Mouse (Mus musculus) heart, embryonic 11.5 days (tissue): ENCODE data around the gene Gstp3. TPM values are rescaled to one million over a fixed set of nuclear protein-coding genes. Genes with fewer than 3 reads are reported as not detected.

ENCODE experiments used
- ATAC-seq: fragments of 200-750 bp; cut with Nextera tagmentation; replicated peaks from 2 replicates; pipeline ENCODE4 v1.8.0; 2017; ENCODE audit warnings: moderate library complexity; ENCODE audit not compliant: insufficient number of reproducible peaks, low FRiP score, low TSS enrichment
- H3K27ac ChIP-seq: fragments of 300-500 bp; sonication (generic); 2 replicates; pipeline ENCODE4 v1.5.1; 2014; ENCODE audit warnings: mild to moderate bottlenecking, low read depth, low read length
- H3K27me3 ChIP-seq: fragments of 300-500 bp; sonication (generic); 2 replicates; pipeline ENCODE4 v1.6.1; 2014; ENCODE audit warnings: mild to moderate bottlenecking, low read length, mixed read lengths; ENCODE audit not compliant: control insufficient read depth, insufficient read depth
- H3K36me3 ChIP-seq: fragments of 300-500 bp; sonication (generic); 2 replicates; pipeline ENCODE4 v1.6.1; 2014; ENCODE audit warnings: mild to moderate bottlenecking, low read length, moderate library complexity, mixed read lengths; ENCODE audit not compliant: control insufficient read depth, insufficient read depth
- H3K4me1 ChIP-seq: fragments of 300-500 bp; sonication (generic); 2 replicates; pipeline ENCODE4 v1.6.1; 2014; ENCODE audit warnings: low read length; ENCODE audit not compliant: control insufficient read depth, insufficient read depth
- H3K4me2 ChIP-seq: fragments of 300-500 bp; sonication (generic); 2 replicates; pipeline ENCODE4 v1.6.1; 2014; ENCODE audit warnings: mild to moderate bottlenecking, moderate library complexity
- H3K4me3 ChIP-seq: fragments of 300-500 bp; sonication (generic); 2 replicates; pipeline ENCODE4 v1.5.1; 2014; ENCODE audit warnings: low read depth, low read length
- H3K9ac ChIP-seq: fragments of 300-500 bp; sonication (generic); 2 replicates; pipeline ENCODE4 v1.6.1; 2014; ENCODE audit warnings: mild to moderate bottlenecking, low read depth, low read length, moderate library complexity
- H3K9me3 ChIP-seq: fragments of 300-500 bp; sonication (generic); replicated peaks from 2 replicates; pipeline ENCODE4 v1.6.1; 2016; ENCODE audit warnings: low read length; ENCODE audit not compliant: control insufficient read depth
- WGBS: fragments of 180-500 bp; shearing (Covaris S2); extraction: QIAGEN DNeasy Blood & Tissue Kit; methylation state at CpG from one replicate; pipeline ENCODE4 v1.1.7; 2014; ENCODE audit not compliant: insufficient replicate concordance; 5-methylcytosine and 5-hydroxymethylcytosine counted together
- polyA plus RNA-seq: library from polyadenylated mRNA; unstranded; fragments of >200 nt; fragmentation: Nextera tagmentation; extraction: Ambion mirVana; gene quantifications from 2 replicates; pipeline ENCODE4 v1.2.1, GENCODE M21; 2014

Gstp3 gene
- polyA plus RNA-seq, 1 experiment from 2014 or later = 0.49 TPM

DNA sequence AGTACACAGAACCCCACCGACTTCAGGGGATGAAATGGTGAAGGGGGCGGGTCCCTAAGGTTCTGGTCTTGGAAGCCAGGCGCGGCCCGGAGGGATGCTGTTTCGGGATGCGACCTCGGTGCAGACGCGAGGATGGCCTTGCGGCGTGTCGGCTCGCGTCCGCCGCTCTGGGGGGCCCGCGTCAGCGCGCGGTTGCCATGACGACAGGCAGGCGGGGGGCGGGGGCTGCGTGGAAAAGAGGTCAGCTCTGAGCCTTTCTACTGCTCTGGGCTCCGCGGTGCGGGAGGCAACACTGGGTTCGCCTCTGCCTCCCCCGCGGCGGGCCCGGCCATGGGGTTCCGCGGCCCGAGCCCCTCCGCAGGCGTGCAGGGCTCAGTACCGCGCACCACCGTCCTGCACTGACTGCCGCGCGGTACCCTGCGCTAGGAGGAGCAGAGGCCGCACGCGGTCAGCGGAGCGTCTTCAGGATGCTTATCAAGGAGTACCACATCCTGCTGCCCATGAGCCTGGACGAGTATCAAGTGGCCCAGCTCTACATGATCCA is 41.4 kb upstream of the Gstp3 start:
- no peak for ATAC-seq
- Histone ChIP-seq H3K36me3 (no peaks in the 10 kb centered on the region), H3K27ac (no peak overlapping the region), H3K4me1 (peaks cover 30% of the 10 kb centered on the region), H3K27me3 (peaks cover 34% of the 10 kb centered on the region), H3K4me2 (peak overlapping the region; percentile 92), H3K9me3 (no peaks in the 10 kb centered on the region), H3K4me3 (peak overlapping the region; percentile 52), H3K9ac (peak overlapping the region; percentile 70)
- WGBS = 1% methylated on average over 52 of the region's 52 CpGs

GRCm38 (mm10) chr19:4099837-4100717 is 40.7 kb upstream of the Gstp3 start, which contains the start of gene Pitpnm1:
Pitpnm1 (plus strand) TSS chr19:4099998.
- Histone ChIP-seq H3K36me3 (no peaks in the 10 kb centered on the region), H3K4me3 (peak within 1 kb of the TSS; percentile 52), H3K27ac (no peak within 1 kb of the TSS), H3K9me3 (no peaks in the 10 kb centered on the region), H3K27me3 (peaks cover 34% of the 10 kb centered on the region), H3K4me1 (peaks cover 30% of the 10 kb centered on the region), H3K4me2 (peak within 1 kb of the TSS; percentile 92), H3K9ac (peak within 1 kb of the TSS; percentile 70)
- under 1% methylated on average over 53 of the region's 53 CpGs for WGBS
- peak; percentile 27; the same call in 1 of the 2 replicates for ATAC-seq

- no peak overlapping the region for H3K9ac ChIP-seq
- 11% methylated on average over 9 of the region's 9 CpGs for WGBS
- H3K27me3 ChIP-seq = peaks cover 34% of the 10 kb centered on the region
- H3K4me3 ChIP-seq = no peak overlapping the region
- H3K27ac ChIP-seq = no peak overlapping the region
- ATAC-seq = no peak
- H3K4me1 ChIP-seq = peaks cover 30% of the 10 kb centered on the region
- no peaks in the 10 kb centered on the region for H3K36me3 ChIP-seq
- no peaks in the 10 kb centered on the region for H3K9me3 ChIP-seq
- peak overlapping the region; percentile 92 for H3K4me2 ChIP-seq
Measured at GRCm38 (mm10) chr19:4099056-4099455, 39.7 kb upstream of the Gstp3 start.

GRCm38 (mm10) chr19:4098426-4098825 is 39.1 kb upstream of the Gstp3 start:
- Histone ChIP-seq H3K4me2 (no peak overlapping the region), H3K4me1 (peaks cover 30% of the 10 kb centered on the region), H3K27me3 (peaks cover 33% of the 10 kb centered on the region), H3K9me3 (no peaks in the 10 kb centered on the region), H3K9ac (no peak overlapping the region), H3K27ac (no peak overlapping the region), H3K4me3 (no peak overlapping the region), H3K36me3 (no peaks in the 10 kb centered on the region)
- 88% methylated on average over 13 of the region's 13 CpGs for WGBS
- ATAC-seq = no peak

GRCm38 (mm10) chr19:4097441-4097825 is 38.1 kb upstream of the Gstp3 start:
- Histone ChIP-seq H3K9me3 (no peaks in the 10 kb centered on the region), H3K9ac (peak overlapping the region; percentile 73), H3K4me1 (peaks cover 30% of the 10 kb centered on the region), H3K27me3 (peaks cover 25% of the 10 kb centered on the region), H3K36me3 (no peaks in the 10 kb centered on the region), H3K27ac (peak overlapping the region; percentile 84), H3K4me2 (peak overlapping the region; percentile 76), H3K4me3 (peak overlapping the region; percentile 70)
- WGBS = under 1% methylated on average over 21 of the region's 21 CpGs
- peak; percentile 60 for ATAC-seq

GRCm38 (mm10) chr19:4096642-4097440 is 37.5 kb upstream of the Gstp3 start, which contains the start of gene Cdk2ap2:
Cdk2ap2 (plus strand) TSS chr19:4097182.
- Histone ChIP-seq H3K36me3 (no peaks in the 10 kb centered on the region), H3K9ac (peak within 1 kb of the TSS; percentile 77), H3K27me3 (peaks cover 21% of the 10 kb centered on the region), H3K4me2 (peak within 1 kb of the TSS; percentile 76), H3K9me3 (no peaks in the 10 kb centered on the region), H3K4me3 (peak within 1 kb of the TSS; percentile 70), H3K4me1 (peaks cover 30% of the 10 kb centered on the region), H3K27ac (peak within 1 kb of the TSS; percentile 86)
- WGBS = under 1% methylated on average over 64 of the region's 65 CpGs
- ATAC-seq = peak; percentile 90

DNA sequence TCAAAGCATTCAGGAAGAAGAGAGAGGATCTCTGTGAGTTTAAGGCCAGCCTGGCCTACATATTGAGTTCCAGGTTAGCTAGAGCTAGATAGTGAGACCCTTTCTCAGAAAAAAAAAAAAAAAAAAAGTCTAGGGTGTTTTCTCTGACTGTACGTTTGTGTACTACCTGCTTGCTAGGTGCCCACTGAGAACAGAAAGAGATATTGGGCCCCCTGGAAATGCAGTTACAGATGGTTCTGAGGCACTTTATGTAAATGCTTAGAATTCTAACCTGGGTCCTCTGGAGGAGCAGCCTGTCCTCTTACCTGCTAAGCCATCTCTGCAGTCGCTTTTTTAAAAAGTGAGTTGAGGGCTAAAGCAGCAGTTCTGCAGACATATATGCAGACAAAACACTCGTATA is 36.4 kb upstream of the Gstp3 start:
- Histone ChIP-seq H3K36me3 (no peaks in the 10 kb centered on the region), H3K27me3 (peaks cover 10% of the 10 kb centered on the region), H3K27ac (no peak overlapping the region), H3K4me2 (no peak overlapping the region), H3K9ac (no peak overlapping the region), H3K4me1 (peaks cover 27% of the 10 kb centered on the region), H3K4me3 (no peak overlapping the region), H3K9me3 (no peaks in the 10 kb centered on the region)
- ATAC-seq = no peak
- WGBS = 59% methylated on average over 3 of the region's 3 CpGs

- H3K27me3 ChIP-seq = peaks cover 4% of the 10 kb centered on the region
- H3K9me3 ChIP-seq = no peaks in the 10 kb centered on the region
- H3K27ac ChIP-seq = no peak overlapping the region
- H3K4me3 ChIP-seq = no peak overlapping the region
- H3K4me1 ChIP-seq = peaks cover 24% of the 10 kb centered on the region
- WGBS = 71% methylated on average over 5 of the region's 5 CpGs
- ATAC-seq = no peak
- no peak overlapping the region for H3K9ac ChIP-seq
- no peak overlapping the region for H3K4me2 ChIP-seq
- no peaks in the 10 kb centered on the region for H3K36me3 ChIP-seq
Measured at GRCm38 (mm10) chr19:4094774-4095303, 35.5 kb upstream of the Gstp3 start.
